Mouse (Mus musculus): ENCODE data around the gene Sav1. TPM values are rescaled to one million over a fixed set of nuclear protein-coding genes. Genes with fewer than 3 reads are reported as not detected.

The Sav1 gene
- polyA plus RNA-seq, 2 experiments, result 4.3 to 18.8 TPM

GRCm38 (mm10) chr12:69924012-69924411, 62.8 kb downstream of the Sav1 start:
- Histone ChIP-seq H3K4me2 (ENCODE audit: low read depth) (no peak overlapping the region), H3K27me3 (ENCODE audit: control insufficient read depth, insufficient read depth, low read length) (no peaks in the 10 kb centered on the region), H3K9ac (replicated peaks) (no peak overlapping the region), H3K9me3 (ENCODE audit: control insufficient read depth, low read length) (no peaks in the 10 kb centered on the region), H3K27ac (no peak overlapping the region), H3K36me3 (replicated peaks; ENCODE audit: control insufficient read depth, insufficient read depth, low read depth) (no peaks in the 10 kb centered on the region), H3K4me1 (replicated peaks; ENCODE audit: control insufficient read depth in 2 of 2, insufficient read depth in 2 of 2, low read length in 1 of 2) (peaks cover 7 to 21% of the 10 kb centered on the region in 2 experiments; a peak in 3 of 4 replicates), H3K4me3 (ENCODE audit: insufficient read depth in 1 of 2, low read depth in 2 of 2, low read length in 2 of 2) (no peak overlapping the region)
- TF ChIP-seq CTCF (IDR thresholded peaks at IDR 0.05; ENCODE audit: low read depth) (peak; percentile 83), EP300 (IDR thresholded peaks at IDR 0.05; ENCODE audit: low read depth) (peak; percentile 2; the same call in 1 of the 2 replicates)
- 6% methylated on average over 5 of the region's 5 CpGs for WGBS (ENCODE audit: insufficient replicate concordance)
- peak; percentile 47; the same call in 1 of the 2 replicates for ATAC-seq (ENCODE audit: insufficient read depth)
- DNase-seq (ENCODE audit: low read depth in 3 of 3, low spot score in 3 of 3), result peak; percentile 44 to 51 (median 48)

- ATAC-seq (ENCODE audit: insufficient read depth), result peak; percentile 73
- H3K9ac ChIP-seq (replicated peaks), result no peak overlapping the region
- TF ChIP-seq CTCF (IDR thresholded peaks at IDR 0.05; ENCODE audit: low read depth), result no peak
- peak; percentile 19; the same call in 1 of the 2 replicates for TF ChIP-seq EP300 (IDR thresholded peaks at IDR 0.05; ENCODE audit: low read depth)
Measured at GRCm38 (mm10) chr12:69923603-69924002, 63.2 kb downstream of the Sav1 start.

GRCm38 (mm10) chr12:69923128-69923527, 63.7 kb downstream of the Sav1 start:
- H3K27ac ChIP-seq, result no peak overlapping the region; the same call in 1 of the 2 replicates

More at GRCm38 (mm10) chr12:69923603-69924002, 63.2 kb downstream of the Sav1 start:
- no peaks in the 10 kb centered on the region for H3K27me3 ChIP-seq (ENCODE audit: control insufficient read depth, insufficient read depth, low read length)
- DNase-seq (ENCODE audit: low read depth in 3 of 3, low spot score in 3 of 3), result peak in 1 of 3 experiments; percentile 16
- no peak overlapping the region for H3K4me3 ChIP-seq (ENCODE audit: insufficient read depth in 1 of 2, low read depth in 2 of 2, low read length in 2 of 2)
- H3K27ac ChIP-seq, result no peak overlapping the region; the same call in 1 of the 2 replicates
- WGBS (ENCODE audit: insufficient replicate concordance), result 17% methylated on average over 3 of the region's 3 CpGs
- peaks cover 7 to 21% of the 10 kb centered on the region in 2 experiments; a peak in 3 of 4 replicates for H3K4me1 ChIP-seq (replicated peaks; ENCODE audit: control insufficient read depth in 2 of 2, insufficient read depth in 2 of 2, low read length in 1 of 2)
- H3K4me2 ChIP-seq (ENCODE audit: low read depth), result no peak overlapping the region
- H3K36me3 ChIP-seq (replicated peaks; ENCODE audit: control insufficient read depth, insufficient read depth, low read depth), result no peaks in the 10 kb centered on the region
- H3K9me3 ChIP-seq (ENCODE audit: control insufficient read depth, low read length), result no peaks in the 10 kb centered on the region

GRCm38 (mm10) chr12:69922099-69922498, 64.7 kb downstream of the Sav1 start:
- Histone ChIP-seq H3K9ac (replicated peaks) (no peak overlapping the region), H3K4me1 (replicated peaks; ENCODE audit: control insufficient read depth in 2 of 2, insufficient read depth in 2 of 2, low read length in 1 of 2) (peaks cover 7 to 21% of the 10 kb centered on the region in 2 experiments; a peak in 3 of 4 replicates), H3K4me2 (ENCODE audit: low read depth) (no peak overlapping the region), H3K27ac (no peak overlapping the region), H3K36me3 (replicated peaks; ENCODE audit: control insufficient read depth, insufficient read depth, low read depth) (no peaks in the 10 kb centered on the region), H3K9me3 (ENCODE audit: control insufficient read depth, low read length) (no peaks in the 10 kb centered on the region), H3K4me3 (ENCODE audit: insufficient read depth in 1 of 2, low read depth in 2 of 2, low read length in 2 of 2) (no peak overlapping the region), H3K27me3 (ENCODE audit: control insufficient read depth, insufficient read depth, low read length) (no peaks in the 10 kb centered on the region)
- no peak for TF ChIP-seq EP300 (IDR thresholded peaks at IDR 0.05; ENCODE audit: low read depth)
- TF ChIP-seq CTCF (IDR thresholded peaks at IDR 0.05; ENCODE audit: low read depth), result no peak
- ATAC-seq (ENCODE audit: insufficient read depth) (no peak), DNase-seq (ENCODE audit: low read depth in 3 of 3, low spot score in 3 of 3) (no peak)
- 73% methylated on average over 1 of the region's 1 CpGs for WGBS (ENCODE audit: insufficient replicate concordance)

More at GRCm38 (mm10) chr12:69923128-69923527, 63.7 kb downstream of the Sav1 start:
- no peak overlapping the region for H3K9ac ChIP-seq (replicated peaks)
- H3K4me3 ChIP-seq (ENCODE audit: insufficient read depth in 1 of 2, low read depth in 2 of 2, low read length in 2 of 2), result no peak overlapping the region
- ATAC-seq (ENCODE audit: insufficient read depth) (0 out of 2 replicates have a peak, but pooled peaks have one; percentile 18), DNase-seq (ENCODE audit: low read depth in 3 of 3, low spot score in 3 of 3) (no peak)
- H3K36me3 ChIP-seq (replicated peaks; ENCODE audit: control insufficient read depth, insufficient read depth, low read depth), result no peaks in the 10 kb centered on the region
- TF ChIP-seq CTCF (IDR thresholded peaks at IDR 0.05; ENCODE audit: low read depth) (no peak), EP300 (IDR thresholded peaks at IDR 0.05; ENCODE audit: low read depth) (no peak)
- peaks cover 7 to 21% of the 10 kb centered on the region in 2 experiments; a peak in 3 of 4 replicates for H3K4me1 ChIP-seq (replicated peaks; ENCODE audit: control insufficient read depth in 2 of 2, insufficient read depth in 2 of 2, low read length in 1 of 2)
- no peaks in the 10 kb centered on the region for H3K27me3 ChIP-seq (ENCODE audit: control insufficient read depth, insufficient read depth, low read length)
- H3K9me3 ChIP-seq (ENCODE audit: control insufficient read depth, low read length), result no peaks in the 10 kb centered on the region
- H3K4me2 ChIP-seq (ENCODE audit: low read depth), result no peak overlapping the region
- WGBS (ENCODE audit: insufficient replicate concordance), result 47% methylated on average over 3 of the region's 3 CpGs

GRCm38 (mm10) chr12:69917870-69918269, 68.9 kb downstream of the Sav1 start:
- 65% methylated on average over 2 of the region's 2 CpGs for WGBS (ENCODE audit: insufficient replicate concordance)
- no peak for DNase-seq (ENCODE audit: low read depth in 3 of 3, low spot score in 3 of 3)
- TF ChIP-seq CTCF (IDR thresholded peaks at IDR 0.05; ENCODE audit: low read depth) (no peak), EP300 (IDR thresholded peaks at IDR 0.05; ENCODE audit: low read depth) (no peak)
- no peak for ATAC-seq (ENCODE audit: insufficient read depth)
- no peak overlapping the region for H3K9ac ChIP-seq (replicated peaks)
- H3K36me3 ChIP-seq (replicated peaks; ENCODE audit: control insufficient read depth, insufficient read depth, low read depth), result no peaks in the 10 kb centered on the region
- H3K9me3 ChIP-seq (ENCODE audit: control insufficient read depth, low read length), result no peaks in the 10 kb centered on the region
- no peak overlapping the region for H3K27ac ChIP-seq
- no peak overlapping the region for H3K4me3 ChIP-seq (ENCODE audit: insufficient read depth in 1 of 2, low read depth in 2 of 2, low read length in 2 of 2)
- H3K27me3 ChIP-seq (ENCODE audit: control insufficient read depth, insufficient read depth, low read length), result no peaks in the 10 kb centered on the region
- no peak overlapping the region for H3K4me2 ChIP-seq (ENCODE audit: low read depth)
- H3K4me1 ChIP-seq (replicated peaks; ENCODE audit: control insufficient read depth in 2 of 2, insufficient read depth in 2 of 2, low read length in 1 of 2), result peaks cover 0 to 3% of the 10 kb centered on the region in 2 experiments; a peak in 3 of 4 replicates

Other genes starting within 250 kb of the Sav1 start
- gene Cdkl1, start 195.7 kb downstream of the Sav1 start, polyA plus RNA-seq (2012; rRNA removed), result 0.48 and 0.80 TPM in 2 replicates
- gene Cdkl1, start 195.7 kb downstream of the Sav1 start, polyA plus RNA-seq (2014; fragmentation: Nextera tagmentation; extraction: Ambion mirVana), result 1.4 and 1.7 TPM in 2 replicates
- gene Atl1, start 94.4 kb downstream of the Sav1 start, polyA plus RNA-seq (2012; rRNA removed), result 0.43 and 0.73 TPM in 2 replicates
- 1.1 and 2.1 TPM in 2 replicates for gene Atl1, start 94.4 kb downstream of the Sav1 start, polyA plus RNA-seq (2014; fragmentation: Nextera tagmentation; extraction: Ambion mirVana)
- gene Map4k5, start 93.8 kb downstream of the Sav1 start, polyA plus RNA-seq (2012; rRNA removed), result 9.8 and 13.6 TPM in 2 replicates
- 26.9 and 30.7 TPM in 2 replicates for gene Map4k5, start 93.8 kb downstream of the Sav1 start, polyA plus RNA-seq (2014; fragmentation: Nextera tagmentation; extraction: Ambion mirVana)
- 2.9 and 3.9 TPM in 2 replicates for gene Nin, start 126.7 kb upstream of the Sav1 start, polyA plus RNA-seq (2012; rRNA removed)
- 2.8 and 3.7 TPM in 2 replicates for gene Nin, start 126.7 kb upstream of the Sav1 start, polyA plus RNA-seq (2014; fragmentation: Nextera tagmentation; extraction: Ambion mirVana)
- gene Abhd12b, start 167.1 kb upstream of the Sav1 start, polyA plus RNA-seq (2012; rRNA removed), result not detected in 2 replicates
- gene Abhd12b, start 167.1 kb upstream of the Sav1 start, polyA plus RNA-seq (2014; fragmentation: Nextera tagmentation; extraction: Ambion mirVana), result not detected in 2 replicates
- 20.6 and 29.5 TPM in 2 replicates for gene Pygl, start 244.5 kb upstream of the Sav1 start, polyA plus RNA-seq (2012; rRNA removed)
- 47.9 and 51.7 TPM in 2 replicates for gene Pygl, start 244.5 kb upstream of the Sav1 start, polyA plus RNA-seq (2014; fragmentation: Nextera tagmentation; extraction: Ambion mirVana)

Data from liver, embryonic 14.5 days (tissue).